7 mouse cellular contexts compared by ENCODE assay signal in the genomic region with DNA sequence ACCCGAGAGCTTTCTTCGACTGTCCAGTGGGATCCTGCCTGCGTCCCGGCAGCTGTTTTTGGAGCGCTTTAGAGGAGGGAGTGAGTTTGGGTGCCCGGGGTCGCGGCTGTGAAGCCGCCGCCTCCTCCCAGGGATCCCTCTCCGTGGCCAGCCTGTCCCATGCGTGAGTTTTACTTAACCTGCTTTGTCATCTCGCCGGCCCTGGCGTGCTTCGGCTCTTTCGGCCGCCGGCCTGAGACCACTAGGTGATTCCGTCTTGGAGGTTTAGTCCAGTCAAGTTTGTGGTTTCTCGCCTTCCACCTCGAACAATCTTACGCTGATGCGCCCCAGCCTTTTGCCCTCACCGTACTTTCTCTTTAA. TPM values are rescaled to one million over a fixed set of nuclear protein-coding genes. Genes with fewer than 3 reads are reported as not detected.
DNase-seq lines count a peak whose midpoint lies in the region; ATAC-seq and TF ChIP-seq lines count a peak whose summit lies in the region.

No protein-coding gene starts in this region.

- DNase-seq in forebrain, embryonic 14.5 days (ENCODE audit: low spot score), result no peak
- no peak for DNase-seq in right cerebral cortex, postnatal 14 days
- no peak for DNase-seq in c-Kit-positive CD71-positive TER-119-positive erythroid progenitor cells, embryonic 14.5 days (ENCODE audit: low spot score)
- DNase-seq in right cerebral cortex, postnatal 10 days (ENCODE audit: low spot score in 2 of 2), result no peak

- peak overlapping the region; percentile 84 for H3ac ChIP-seq in C2C12 (ENCODE audit: control insufficient read depth, insufficient read length, low read depth)

- H3K79me2 ChIP-seq in C2C12 (ENCODE audit: control insufficient read depth, insufficient read depth), result peaks cover 55% of the 10 kb centered on the region

- H3K27ac ChIP-seq in forebrain, embryonic 14.5 days (ENCODE audit: low read depth, low read length), result no peak overlapping the region; the same call in 1 of the 2 replicates
- H3K27ac ChIP-seq in liver, embryonic 16.5 days (ENCODE audit: low read length), result peak overlapping the region; percentile 62

- no peaks in the 10 kb centered on the region for H3K9me3 ChIP-seq in forebrain, embryonic 14.5 days (replicated peaks; ENCODE audit: control insufficient read depth, low read length)
- no peaks in the 10 kb centered on the region for H3K9me3 ChIP-seq in liver, embryonic 16.5 days (replicated peaks; ENCODE audit: control insufficient read depth, low read length)

- peaks cover 39% of the 10 kb centered on the region for H3K79me3 ChIP-seq in C2C12 (ENCODE audit: low read depth)

- peak overlapping the region; percentile 76 for H3K4me3 ChIP-seq in C2C12 (ENCODE audit: insufficient read depth, poor library complexity, severe bottlenecking)
- H3K4me3 ChIP-seq in forebrain, embryonic 14.5 days (ENCODE audit: low read depth, low read length), result peak overlapping the region; percentile 72
- peak overlapping the region; percentile 72 for H3K4me3 ChIP-seq in liver, embryonic 16.5 days (ENCODE audit: low read depth, low read length)

- H3K36me3 ChIP-seq in C2C12 (ENCODE audit: control insufficient read depth, insufficient read depth), result peaks cover 13% of the 10 kb centered on the region
- peaks cover 19% of the 10 kb centered on the region for H3K36me3 ChIP-seq in forebrain, embryonic 14.5 days (ENCODE audit: control insufficient read depth, insufficient read depth, low read length)
- H3K36me3 ChIP-seq in liver, embryonic 16.5 days (ENCODE audit: control insufficient read depth, insufficient read depth), result peaks cover 3% of the 10 kb centered on the region; the same call in 1 of the 2 replicates

- H3K4me2 ChIP-seq in forebrain, embryonic 14.5 days (ENCODE audit: low read length), result peak overlapping the region; percentile 62
- peak overlapping the region; percentile 82 for H3K4me2 ChIP-seq in liver, embryonic 16.5 days (ENCODE audit: low read depth, low read length)

- peak overlapping the region; percentile 81 for H3K9ac ChIP-seq in forebrain, embryonic 14.5 days (ENCODE audit: low read length)
- peak overlapping the region; percentile 72 for H3K9ac ChIP-seq in liver, embryonic 16.5 days (ENCODE audit: low read depth, low read length)

- peaks cover 3% of the 10 kb centered on the region for H3K27me3 ChIP-seq in C2C12 (ENCODE audit: control insufficient read depth, insufficient read depth, insufficient read length)
- H3K27me3 ChIP-seq in forebrain, embryonic 14.5 days (replicated peaks; ENCODE audit: control insufficient read depth, insufficient read depth, low read length), result no peaks in the 10 kb centered on the region
- H3K27me3 ChIP-seq in liver, embryonic 16.5 days (ENCODE audit: control insufficient read depth, insufficient read depth, low read depth, low read length), result no peaks in the 10 kb centered on the region

- WGBS in forebrain, embryonic 14.5 days, result 1% methylated on average over 25 of the region's 25 CpGs
- WGBS in liver, embryonic 16.5 days (ENCODE audit: insufficient replicate concordance), result under 1% methylated on average over 25 of the region's 25 CpGs

- no peak for TF ChIP-seq CTCF in C2C12 (IDR thresholded peaks at IDR 0.05; ENCODE audit: control insufficient read depth, insufficient read depth, insufficient read length)

- H3K4me1 ChIP-seq in forebrain, embryonic 14.5 days (ENCODE audit: control insufficient read depth, insufficient read depth, low read length), result peaks cover 8% of the 10 kb centered on the region
- peaks cover 7% of the 10 kb centered on the region for H3K4me1 ChIP-seq in liver, embryonic 16.5 days (ENCODE audit: control insufficient read depth, low read depth, low read length)

- ATAC-seq in CD4-positive, CD25-positive, alpha-beta regulatory T cell, adult 4 months, result peak; percentile 46
- ATAC-seq in forebrain, embryonic 14.5 days, result no peak
- ATAC-seq in liver, embryonic 16.5 days (ENCODE audit: low read depth), result peak; percentile 60

TF ChIP-seq in C2C12, 6 proteins besides CTCF, POLR2A, EP300 and RAD21:
- TF ChIP-seq FOSL1 (IDR thresholded peaks at IDR 0.05; ENCODE audit: insufficient read depth, low read length, poor library complexity, severe bottlenecking) (no peak), CEBPB (IDR thresholded peaks at IDR 0.05; ENCODE audit: low read depth) (no peak), USF1 (IDR thresholded peaks at IDR 0.05; ENCODE audit: low read depth) (no peak), MYOD1 (IDR thresholded peaks at IDR 0.05; ENCODE audit: control insufficient read depth, insufficient read length, low read depth) (no peak), MAX (IDR thresholded peaks at IDR 0.05) (no peak), MYOG (IDR thresholded peaks at IDR 0.05; ENCODE audit: control insufficient read depth, extremely low read depth, insufficient read length) (no peak)

RNA-seq across cellular contexts. Expression of a gene that starts 4.5 kb away (rescaled TPM):
- 56.9 TPM for polyA plus RNA-seq in C2C12 (2012; fragmentation: generic; extraction: Trizol)
- polyA plus RNA-seq in CD4-positive, CD25-positive, alpha-beta regulatory T cell, adult 4 months (2017; shearing (Covaris generic)), result 10 to 100 TPM; 36.0 to 37.2 TPM
- polyA plus RNA-seq in forebrain, embryonic 14.5 days (2014; fragmentation: Nextera tagmentation; extraction: Ambion mirVana), result 41.6 and 42.6 TPM in 2 replicates
- 31.0 and 34.5 TPM in 2 replicates for polyA plus RNA-seq in liver, embryonic 16.5 days (2015; fragmentation: Nextera tagmentation; extraction: Ambion mirVana)

RNA-seq across cellular contexts. Expression of a gene that starts 12.9 kb away (rescaled TPM):
- 25.8 TPM for polyA plus RNA-seq in C2C12 (2012; fragmentation: generic; extraction: Trizol)
- polyA plus RNA-seq in CD4-positive, CD25-positive, alpha-beta regulatory T cell, adult 4 months (2017; shearing (Covaris generic)), result 10 to 100 TPM; 32.1 to 38.5 TPM
- 67.2 and 69.5 TPM in 2 replicates for polyA plus RNA-seq in forebrain, embryonic 14.5 days (2014; fragmentation: Nextera tagmentation; extraction: Ambion mirVana)
- polyA plus RNA-seq in liver, embryonic 16.5 days (2015; fragmentation: Nextera tagmentation; extraction: Ambion mirVana), result 6.5 and 7.2 TPM in 2 replicates

RNA-seq across cellular contexts. Expression of a gene that starts 40.5 kb away (rescaled TPM):
- 29.5 TPM for polyA plus RNA-seq in C2C12 (2012; fragmentation: generic; extraction: Trizol)
- 10 to 100 TPM; 12.0 to 18.2 TPM for polyA plus RNA-seq in CD4-positive, CD25-positive, alpha-beta regulatory T cell, adult 4 months (2017; shearing (Covaris generic))
- polyA plus RNA-seq in forebrain, embryonic 14.5 days (2014; fragmentation: Nextera tagmentation; extraction: Ambion mirVana), result 26.4 and 28.4 TPM in 2 replicates
- polyA plus RNA-seq in liver, embryonic 16.5 days (2015; fragmentation: Nextera tagmentation; extraction: Ambion mirVana), result 10.6 and 11.2 TPM in 2 replicates
